Mouse (Mus musculus) cerebellum, adult 11-12 months (tissue): ENCODE results near the gene Prss27.
"Not testable (repeated sequence)": the region's sequence is repeated elsewhere in the genome, so short reads cannot be mapped to it uniquely, and the experiment has no call there.

Experiments
- DNase-seq: peaks from one replicate; pipeline ENCODE4 v3.0.0; 2022

Gene Prss27

GRCm38 (mm10) chr17:24036954-24037353 is 990 bp upstream of the Prss27 start:
- no peak for DNase-seq

GRCm38 (mm10) chr17:24037360-24037759 is 584 bp upstream of the Prss27 start:
- no peak for DNase-seq

GRCm38 (mm10) chr17:24044482-24044881 is 6.5 kb downstream of the Prss27 start:
- no peak for DNase-seq

- DNase-seq: no peak
These were observed 7.7 kb downstream of the Prss27 start for GRCm38 (mm10) chr17:24045608-24046007.

GRCm38 (mm10) chr17:24046026-24046425 is 8.1 kb downstream of the Prss27 start:
- no peak for DNase-seq

- no peak for DNase-seq
These were observed 10.1 kb downstream of the Prss27 start for GRCm38 (mm10) chr17:24048053-24048452.

- DNase-seq: no peak
These were observed 11.1 kb downstream of the Prss27 start for GRCm38 (mm10) chr17:24049008-24049407.

- no peak for DNase-seq
These were observed 19.0 kb downstream of the Prss27 start for GRCm38 (mm10) chr17:24056636-24057625.

- no peak for DNase-seq
These were observed 19.8 kb downstream of the Prss27 start for GRCm38 (mm10) chr17:24057730-24058245.

- no peak for DNase-seq
These were observed 24.7 kb downstream of the Prss27 start for GRCm38 (mm10) chr17:24062459-24063155.

GRCm38 (mm10) chr17:24068271-24068670 is 30.3 kb downstream of the Prss27 start:
- DNase-seq: peak; percentile 39

- DNase-seq: no peak
These were observed 31.6 kb downstream of the Prss27 start for GRCm38 (mm10) chr17:24069531-24069930.

- DNase-seq: peak; percentile 94
These were observed 35.2 kb downstream of the Prss27 start, which contains the start of gene Kctd5 for GRCm38 (mm10) chr17:24072919-24073696. Gene Kctd5 (minus strand): TSS chr17:24073485.

GRCm38 (mm10) chr17:24077101-24077500 is 39.2 kb downstream of the Prss27 start:
- no peak for DNase-seq

GRCm38 (mm10) chr17:24084593-24084992 is 46.6 kb downstream of the Prss27 start:
- DNase-seq: no peak

GRCm38 (mm10) chr17:24086399-24086798 is 48.5 kb downstream of the Prss27 start:
- not testable (repeated sequence) for DNase-seq

- DNase-seq: no peak
These were observed 52.6 kb downstream of the Prss27 start for GRCm38 (mm10) chr17:24090575-24090974.
